ENCODE assay signal across 11 mouse cellular contexts in genomic region chr11:73084303-73084702, GRCm38 (mm10). TPM values are rescaled to one million over a fixed set of nuclear protein-coding genes. Genes with fewer than 3 reads are reported as not detected.
DNase-seq lines count a peak whose midpoint lies in the region; ATAC-seq and TF ChIP-seq lines count a peak whose summit lies in the region.
"Had no signal": no experiment of that assay in that cellular context is flagged by ENCODE, and none has a peak within 500 bp of the region (broad histone marks: within the 10 kb centered on the region; RNA-seq: fewer than 3 reads in every experiment).

No protein-coding gene starts in this region.

- intact Hi-C loops in gastrocnemius, postnatal 36 days (cut with DNase I): no loop called here

- peak overlapping the region; percentile 47 for H3K27ac ChIP-seq in heart, embryonic 16.5 days (ENCODE audit: low read length)
- H3K27ac ChIP-seq in thymus, adult 2 months (ENCODE audit: control insufficient read depth, insufficient read depth, low read length): peak overlapping the region; percentile 59; the same call in 1 of the 2 replicates
- H3K27ac ChIP-seq in limb, embryonic 11.5 days (replicated peaks; ENCODE audit: low read depth, low read length): 0 out of 2 replicates have a peak overlapping the region, but pooled peaks have one; percentile 55

- H3K9me3 ChIP-seq in heart, embryonic 16.5 days (replicated peaks; ENCODE audit: control insufficient read depth, low read length): no peaks in the 10 kb centered on the region
- H3K9me3 ChIP-seq in limb, embryonic 11.5 days (ENCODE audit: control insufficient read depth, low read length): no peaks in the 10 kb centered on the region

- H3K27me3 ChIP-seq in heart, embryonic 16.5 days (ENCODE audit: control insufficient read depth, insufficient read depth, low read length): no peaks in the 10 kb centered on the region
- no peaks in the 10 kb centered on the region for H3K27me3 ChIP-seq in thymus, adult 2 months (ENCODE audit: control insufficient read depth, insufficient read depth, low read length)
- H3K27me3 ChIP-seq in limb, embryonic 11.5 days (ENCODE audit: control insufficient read depth, insufficient read depth, low read length): no peaks in the 10 kb centered on the region
- H3K27me3 ChIP-seq: Patski had no signal

- no peak overlapping the region for H3K4me3 ChIP-seq in heart, embryonic 16.5 days (ENCODE audit: low read length)
- H3K4me3 ChIP-seq in thymus, adult 2 months (ENCODE audit: control insufficient read depth, insufficient read depth, low read length): no peak overlapping the region
- H3K4me3 ChIP-seq in limb, embryonic 11.5 days (ENCODE audit: low read depth, low read length): no peak overlapping the region

- no peak for TF ChIP-seq CTCF in thymus, adult 2 months (IDR thresholded peaks at IDR 0.05; ENCODE audit: borderline replicate concordance, control insufficient read depth, extremely low read depth, insufficient read depth, low read length, poor library complexity)

- H3K9ac ChIP-seq in heart, embryonic 16.5 days (ENCODE audit: low read length): no peak overlapping the region
- H3K9ac ChIP-seq in limb, embryonic 11.5 days (ENCODE audit: low read length): no peak overlapping the region

- no peak for DNase-seq in heart, postnatal 4 days
- peak; percentile 27 for DNase-seq in thymus, adult 2 months
- DNase-seq in thymus, postnatal 10 days (ENCODE audit: low spot score in 2 of 2): no peak
- DNase-seq in limb, embryonic 11.5 days (ENCODE audit: low spot score): peak; percentile 58
- DNase-seq in thymus, postnatal 4 days: peak; percentile 47
- no peak for DNase-seq in urinary bladder, adult 2 months (ENCODE audit: low spot score)
- DNase-seq in gastrocnemius, postnatal 36 days: no peak
- DNase-seq: cerebellum, adult 11 months; lung, adult 2 months had no signal

- H3K4me1 ChIP-seq in heart, embryonic 16.5 days (ENCODE audit: control insufficient read depth, insufficient read depth, low read length): peaks cover 23% of the 10 kb centered on the region
- H3K4me1 ChIP-seq in thymus, adult 2 months (replicated peaks; ENCODE audit: control insufficient read depth, insufficient read depth, low read length): peaks cover 11% of the 10 kb centered on the region
- peaks cover 18% of the 10 kb centered on the region for H3K4me1 ChIP-seq in limb, embryonic 11.5 days (ENCODE audit: control insufficient read depth, insufficient read depth, low read length)

- 63% methylated on average over 6 of the region's 6 CpGs for WGBS in heart, embryonic 16.5 days
- 8% methylated on average over 6 of the region's 6 CpGs for WGBS in thymus, adult 2 months
- 26% methylated on average over 6 of the region's 6 CpGs for WGBS in limb, embryonic 11.5 days

- no peak overlapping the region for H3K4me2 ChIP-seq in heart, embryonic 16.5 days (ENCODE audit: low read depth, low read length)
- H3K4me2 ChIP-seq in limb, embryonic 11.5 days (ENCODE audit: low read depth, severe bottlenecking): no peak overlapping the region

- ATAC-seq in heart, embryonic 16.5 days (replicated peaks; ENCODE audit: extremely low read depth, insufficient read depth, low FRiP score): no peak
- no peak for ATAC-seq in limb, embryonic 11.5 days (ENCODE audit: insufficient number of reproducible peaks, low FRiP score, low TSS enrichment, low read depth)

- no peak for TF ChIP-seq POLR2A in thymus, adult 2 months (IDR thresholded peaks at IDR 0.05; ENCODE audit: control insufficient read depth, extremely low read depth, insufficient read depth, low read length, poor library complexity)

- H3K36me3 ChIP-seq in heart, embryonic 16.5 days (ENCODE audit: control insufficient read depth, insufficient read depth): peaks cover 27% of the 10 kb centered on the region
- H3K36me3 ChIP-seq in thymus, adult 2 months (ENCODE audit: control insufficient read depth, insufficient read depth, low read length): peaks cover 14% of the 10 kb centered on the region
- H3K36me3 ChIP-seq in limb, embryonic 11.5 days (ENCODE audit: control insufficient read depth, insufficient read depth, low read length): peaks cover 2% of the 10 kb centered on the region

RNA-seq across cellular contexts. Expression of gene Itgae, which starts 6.1 kb away (rescaled TPM):
- 1.4 and 2.2 TPM in 2 replicates for polyA plus RNA-seq in heart, embryonic 16.5 days (2015; fragmentation: Nextera tagmentation; extraction: Ambion mirVana)
- under 1 TPM; 0.18 to 0.21 TPM for total RNA-seq in heart, postnatal 4 days (2021)
- polyA plus RNA-seq in thymus, adult 2 months (2012; rRNA removed): 24.1 and 24.6 TPM in 2 replicates
- 0.51 and 0.54 TPM in 2 replicates for polyA plus RNA-seq in limb, embryonic 11.5 days (2014; fragmentation: Nextera tagmentation; extraction: Ambion mirVana)
- 0.50 and 0.58 TPM in 2 replicates for polyA plus RNA-seq in urinary bladder, adult 2 months (2012; rRNA removed)
- under 1 TPM; 0.07 to 0.13 TPM for total RNA-seq in gastrocnemius, postnatal 36 days (2021)

RNA-seq across cellular contexts. Expression of gene Ncbp3, which starts 36.7 kb away (rescaled TPM):
- polyA plus RNA-seq in heart, embryonic 16.5 days (2015; fragmentation: Nextera tagmentation; extraction: Ambion mirVana): 10.1 and 11.5 TPM in 2 replicates
- total RNA-seq in heart, postnatal 4 days (2021): 10 to 100 TPM; 12.0 to 12.2 TPM
- polyA plus RNA-seq in thymus, adult 2 months (2012; rRNA removed): 6.5 and 7.0 TPM in 2 replicates
- 13.8 and 14.4 TPM in 2 replicates for polyA plus RNA-seq in limb, embryonic 11.5 days (2014; fragmentation: Nextera tagmentation; extraction: Ambion mirVana)
- 3.7 and 4.6 TPM in 2 replicates for polyA plus RNA-seq in urinary bladder, adult 2 months (2012; rRNA removed)
- 1 to 10 TPM; 2.6 to 2.9 TPM for total RNA-seq in gastrocnemius, postnatal 36 days (2021)

RNA-seq across cellular contexts. Expression of gene Haspin, which starts 53.8 kb away (rescaled TPM):
- 12.0 and 13.6 TPM in 2 replicates for polyA plus RNA-seq in heart, embryonic 16.5 days (2015; fragmentation: Nextera tagmentation; extraction: Ambion mirVana)
- 1 to 10 TPM; 6.0 to 7.1 TPM for total RNA-seq in heart, postnatal 4 days (2021)
- polyA plus RNA-seq in thymus, adult 2 months (2012; rRNA removed): 8.6 and 14.0 TPM in 2 replicates
- polyA plus RNA-seq in limb, embryonic 11.5 days (2014; fragmentation: Nextera tagmentation; extraction: Ambion mirVana): 19.5 and 19.9 TPM in 2 replicates
- 0.41 and 0.58 TPM in 2 replicates for polyA plus RNA-seq in urinary bladder, adult 2 months (2012; rRNA removed)
- under 1 TPM; 0.15 to 0.18 TPM for total RNA-seq in gastrocnemius, postnatal 36 days (2021)

Comparison
In these comparisons a context has a peak if more than half of its experiments do, and no peak if none do; other contexts are left out.
1. DNase-seq: peak in thymus, adult 2 months (single experiment), limb, embryonic 11.5 days (single experiment) and thymus, postnatal 4 days (single experiment); none in heart, postnatal 4 days (single experiment), thymus, postnatal 10 days (0 of 2), urinary bladder, adult 2 months (single experiment) and gastrocnemius, postnatal 36 days (0 of 2).
2. Peak in every context shown above with its lines, with median percentiles within 50 percentile points of each other: H3K27ac ChIP-seq.